Mouse (Mus musculus): ENCODE results near the gene Npepl1. TPM values are rescaled to one million over a fixed set of nuclear protein-coding genes. Genes with fewer than 3 reads are reported as not detected.

Npepl1 gene
- polyA plus RNA-seq, 1 experiment from 2014 or later: 41.2 TPM

DNA sequence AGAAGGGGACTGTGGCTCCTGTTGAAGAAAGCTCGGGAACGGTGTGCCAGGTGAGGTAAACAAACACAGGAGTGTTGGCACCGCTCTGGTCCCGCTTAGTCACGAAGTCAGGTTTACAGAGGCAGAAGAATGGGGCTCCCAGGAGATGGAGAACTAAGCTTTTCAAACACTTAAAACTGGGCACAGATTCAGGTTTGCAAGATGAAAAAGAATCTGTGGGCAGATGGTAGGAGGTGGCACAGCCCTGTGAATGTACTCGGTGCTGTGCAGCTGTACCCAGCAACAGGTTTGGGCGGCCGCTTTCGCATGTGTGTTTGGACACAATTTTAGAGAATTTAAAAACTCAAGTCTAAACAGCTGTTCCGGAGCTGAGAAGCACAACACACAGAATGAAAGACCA lies 48.9 kb downstream of the Npepl1 start:
- Histone ChIP-seq H3K9me3 (replicated peaks) (no peaks in the 10 kb centered on the region), H3K36me3 (no peaks in the 10 kb centered on the region), H3K4me1 (no peaks in the 10 kb centered on the region), H3K27me3 (ENCODE audit: low read depth, poor library complexity, severe bottlenecking) (no peaks in the 10 kb centered on the region), H3K4me3 (no peak overlapping the region), H3K27ac (replicated peaks) (no peak overlapping the region)
- no peak for DNase-seq (ENCODE audit: low spot score)
- 93% methylated on average over 10 of the region's 10 CpGs for whole genome bisulfite sequencing

DNA sequence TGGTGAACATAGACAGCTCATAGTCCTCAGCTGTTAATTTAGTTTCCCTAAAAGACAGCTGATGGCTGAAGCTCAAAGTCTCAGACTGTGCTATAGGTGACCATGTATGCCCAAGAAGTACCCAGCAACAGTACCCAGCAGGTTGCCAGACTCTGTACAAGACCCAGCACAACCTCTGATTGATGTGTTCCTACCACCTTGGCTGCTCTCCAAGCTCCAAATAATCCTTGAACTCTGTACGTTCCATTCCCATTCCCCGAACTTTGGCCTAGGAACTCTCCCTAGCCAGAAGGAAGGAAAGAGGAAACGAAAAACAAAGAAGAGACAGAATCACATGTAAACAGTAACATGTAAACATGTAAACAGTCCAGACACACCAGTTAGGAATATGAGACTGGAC lies 50.3 kb downstream of the Npepl1 start:
- 81% methylated on average over 3 of the region's 3 CpGs for WGBS
- Histone ChIP-seq H3K27ac (replicated peaks) (no peak overlapping the region), H3K27me3 (ENCODE audit: low read depth, poor library complexity, severe bottlenecking) (no peaks in the 10 kb centered on the region), H3K9me3 (replicated peaks) (no peaks in the 10 kb centered on the region), H3K36me3 (no peaks in the 10 kb centered on the region), H3K4me3 (no peak overlapping the region), H3K4me1 (no peaks in the 10 kb centered on the region)
- no peak for DNase-seq (ENCODE audit: low spot score)

Other genes with a start within 250 kb of the Npepl1 start
- gene Stx16, start 34.0 kb upstream of the Npepl1 start, polyA plus RNA-seq (2016; fragmentation: Nextera tagmentation; extraction: Ambion mirVana): 7.8 and 12.2 TPM in 2 replicates
- 1,043 and 1,067 TPM in 2 replicates for gene Gnas, start 174.0 kb downstream of the Npepl1 start, polyA plus RNA-seq (2016; fragmentation: Nextera tagmentation; extraction: Ambion mirVana)
- gene Gm20721, start 236.4 kb downstream of the Npepl1 start, polyA plus RNA-seq (2016; fragmentation: Nextera tagmentation; extraction: Ambion mirVana): 12.7 and 15.2 TPM in 2 replicates

All from midbrain, embryonic 10.5 days (tissue).